Mouse (Mus musculus) bone marrow macrophage, adult 2 months (primary cell): Measurements from ENCODE around the gene Rbpms2. TPM values are rescaled to one million over a fixed set of nuclear protein-coding genes. Genes with fewer than 3 reads are reported as not detected.

Experiments used
- H3K27ac ChIP-seq: 2 replicates; pipeline ENCODE4 v1.5.1; 2012; ENCODE audit warnings: low read depth, low read length; ENCODE audit not compliant: insufficient read depth
- H3K4me1 ChIP-seq: 2 replicates; pipeline ENCODE4 v1.6.1; 2012; ENCODE audit warnings: low read length; ENCODE audit not compliant: control insufficient read depth, insufficient read depth
- H3K4me3 ChIP-seq: 2 replicates; pipeline ENCODE4 v1.5.1; 2012; ENCODE audit warnings: mild to moderate bottlenecking, low read length, moderate library complexity; ENCODE audit not compliant: insufficient read depth
- CTCF ChIP-seq: IDR thresholded peaks from 2 replicates; pipeline ENCODE4 v1.5.1; 2012; ENCODE audit warnings: low read depth, mild to moderate bottlenecking, low read length, moderate library complexity
- POLR2A ChIP-seq: IDR thresholded peaks from 2 replicates; pipeline ENCODE4 v1.6.1; 2012; ENCODE audit warnings: mild to moderate bottlenecking, low read depth, low read length, borderline replicate concordance
- polyA plus RNA-seq: library from polyadenylated mRNA; stranded (reverse); fragments of >200 nt; gene quantifications from 2 replicates; pipeline ENCODE4 v1.2.4, GENCODE M21; 2012; ENCODE audit not compliant: missing spikeins, insufficient read depth, insufficient read length

Rbpms2 gene
- polyA plus RNA-seq, 1 experiment = not detected

GRCm38 (mm10) chr9:65653741-65654140 is 24.3 kb downstream of the Rbpms2 start:
- TF ChIP-seq POLR2A = no peak
- Histone ChIP-seq H3K4me3 (no peak overlapping the region), H3K4me1 (peaks cover 6% of the 10 kb centered on the region), H3K27ac (no peak overlapping the region)

GRCm38 (mm10) chr9:65654700-65655237 is 25.3 kb downstream of the Rbpms2 start:
- H3K4me3 ChIP-seq = no peak overlapping the region
- H3K4me1 ChIP-seq = peaks cover 6% of the 10 kb centered on the region
- H3K27ac ChIP-seq = no peak overlapping the region
- no peak for TF ChIP-seq POLR2A
- no peak for TF ChIP-seq CTCF

GRCm38 (mm10) chr9:65655540-65655939 is 26.1 kb downstream of the Rbpms2 start:
- peaks cover 6% of the 10 kb centered on the region for H3K4me1 ChIP-seq
- H3K4me3 ChIP-seq = no peak overlapping the region
- no peak for TF ChIP-seq POLR2A
- TF ChIP-seq CTCF = no peak

GRCm38 (mm10) chr9:65657218-65657617 is 27.8 kb downstream of the Rbpms2 start:
- TF ChIP-seq POLR2A (no peak), CTCF (no peak)
- no peak overlapping the region for H3K4me3 ChIP-seq
- no peak overlapping the region for H3K27ac ChIP-seq
- H3K4me1 ChIP-seq = peaks cover 6% of the 10 kb centered on the region

More at GRCm38 (mm10) chr9:65655540-65655939, 26.1 kb downstream of the Rbpms2 start:
- no peak overlapping the region for H3K27ac ChIP-seq

DNA sequence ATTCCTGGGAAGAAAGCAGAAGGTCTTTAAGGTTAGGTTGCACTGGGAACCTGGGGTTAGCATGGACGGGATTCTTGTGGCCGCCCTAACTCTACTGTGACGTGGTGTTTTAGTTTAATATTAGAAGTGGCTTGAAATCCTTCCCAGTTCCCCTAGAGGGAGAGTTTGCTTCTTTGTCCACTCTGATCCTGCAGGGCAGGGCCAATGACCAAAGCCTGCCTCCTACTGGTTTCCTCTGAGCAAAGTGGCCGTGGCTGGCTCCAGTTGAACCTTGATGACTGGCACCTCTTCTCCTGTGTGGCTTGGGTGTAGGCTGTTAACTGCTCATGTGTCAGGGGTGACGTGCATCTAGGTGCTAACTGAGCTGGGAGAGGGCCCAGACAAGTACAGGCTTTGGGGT is 31.6 kb downstream of the Rbpms2 start:
- H3K4me1 ChIP-seq = no peaks in the 10 kb centered on the region
- TF ChIP-seq CTCF = no peak
- no peak for TF ChIP-seq POLR2A
- no peak overlapping the region for H3K4me3 ChIP-seq

DNA sequence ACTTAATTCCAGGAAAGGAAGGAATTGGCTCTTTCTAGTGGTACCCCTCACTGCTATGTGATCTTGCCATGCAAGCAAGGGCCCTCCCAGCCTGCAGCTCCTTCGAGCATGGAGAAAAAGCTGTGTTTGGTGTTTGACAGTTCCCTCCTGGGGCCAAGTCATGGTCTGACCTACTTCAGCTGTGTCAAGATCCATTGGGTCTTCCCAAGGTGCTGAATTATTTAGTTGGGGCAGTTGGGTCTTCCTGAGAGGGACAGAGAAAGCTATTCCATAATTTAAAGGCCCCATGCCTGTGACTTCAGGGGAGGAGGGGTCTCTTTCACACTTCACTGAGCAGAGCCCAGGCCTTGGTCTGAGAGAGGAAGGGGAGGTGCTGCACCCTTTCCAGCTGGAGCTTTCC is 32.0 kb downstream of the Rbpms2 start:
- H3K4me1 ChIP-seq = no peaks in the 10 kb centered on the region

More for the DNA sequence above, 31.6 kb downstream of the Rbpms2 start:
- no peak overlapping the region for H3K27ac ChIP-seq

GRCm38 (mm10) chr9:65664163-65664562 is 34.7 kb downstream of the Rbpms2 start:
- H3K4me3 ChIP-seq = no peak overlapping the region
- no peaks in the 10 kb centered on the region for H3K4me1 ChIP-seq
- TF ChIP-seq POLR2A = no peak
- peak; percentile 83 for TF ChIP-seq CTCF
- H3K27ac ChIP-seq = no peak overlapping the region

More for the DNA sequence above, 32.0 kb downstream of the Rbpms2 start:
- no peak overlapping the region for H3K27ac ChIP-seq
- TF ChIP-seq POLR2A (no peak), CTCF (no peak)
- no peak overlapping the region for H3K4me3 ChIP-seq

DNA sequence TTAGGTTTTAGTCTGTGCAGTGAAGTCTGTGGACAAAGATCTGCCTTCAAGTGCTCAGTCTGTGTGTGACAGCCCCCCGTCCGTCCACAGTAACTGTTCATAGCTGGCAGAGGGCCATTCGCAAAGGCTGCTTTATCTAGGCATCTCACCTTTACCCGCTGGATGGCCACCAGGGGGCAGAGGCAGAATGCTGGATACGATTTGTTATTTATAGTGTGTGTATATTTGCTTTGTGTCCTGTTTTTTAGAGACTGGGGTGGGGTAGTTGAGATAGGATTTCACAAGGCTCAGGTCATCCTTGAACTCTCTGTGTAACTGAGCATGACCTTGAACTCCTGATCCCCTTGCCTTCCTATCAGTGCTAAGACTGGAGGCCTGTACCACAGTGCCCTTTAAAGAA is 36.6 kb downstream of the Rbpms2 start:
- TF ChIP-seq POLR2A (no peak), CTCF (peak; percentile 54)
- no peak overlapping the region for H3K4me3 ChIP-seq
- H3K27ac ChIP-seq = no peak overlapping the region
- H3K4me1 ChIP-seq = no peaks in the 10 kb centered on the region

DNA sequence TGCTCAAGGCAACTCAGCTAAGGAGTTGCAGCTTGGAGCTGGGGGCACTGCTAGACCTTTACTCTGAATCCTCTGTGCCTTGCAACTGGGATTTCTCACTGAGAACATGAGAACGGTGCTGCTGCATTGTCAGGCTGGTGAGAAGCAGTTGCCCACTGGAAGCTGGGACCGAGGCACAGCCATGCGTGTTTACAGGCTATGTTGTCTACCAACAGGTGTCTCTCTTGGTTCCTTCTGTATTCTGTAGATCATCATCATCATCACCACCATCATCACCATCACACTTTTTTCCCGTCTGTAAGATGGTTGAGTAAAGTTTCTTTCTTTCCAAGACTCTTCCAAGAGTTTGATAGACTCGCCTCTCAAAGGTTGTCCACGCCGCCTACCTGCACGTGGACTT is 38.3 kb downstream of the Rbpms2 start, which contains the start of gene Oaz2:
Gene Oaz2, plus strand, starts transcription at position 301 of the 400 bp plus-strand sequence.
- Histone ChIP-seq H3K4me3 (no peak within 1 kb of the TSS), H3K27ac (no peak within 1 kb of the TSS), H3K4me1 (no peaks in the 10 kb centered on the region)
- TF ChIP-seq CTCF (no peak), POLR2A (no peak)

DNA sequence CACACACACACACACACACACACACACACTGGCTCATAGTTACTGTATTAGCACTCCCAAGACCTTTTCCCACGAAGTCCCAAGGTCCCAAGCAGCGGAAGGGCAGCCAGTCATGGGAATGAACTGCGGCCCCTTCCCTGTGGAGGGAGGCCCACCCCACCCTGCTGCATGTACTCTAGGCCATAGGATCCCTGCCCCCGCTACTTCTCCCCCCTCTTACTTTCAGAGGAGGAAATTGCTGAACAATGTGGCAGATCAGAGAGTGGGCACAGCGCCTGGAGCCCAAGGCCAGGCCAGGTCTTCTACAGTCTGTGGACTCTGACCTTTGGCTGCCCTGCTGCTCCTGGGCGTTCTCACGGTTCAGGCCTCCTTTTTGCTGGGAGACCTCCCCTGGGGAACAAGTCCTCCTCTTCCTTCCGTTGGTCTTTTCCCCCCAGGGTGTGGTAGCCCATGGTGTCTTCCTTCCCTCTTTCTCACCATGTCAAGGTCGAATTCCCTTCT is 42.0 kb downstream of the Rbpms2 start:
- TF ChIP-seq CTCF (no peak), POLR2A (no peak)
- Histone ChIP-seq H3K4me1 (peaks cover 10% of the 10 kb centered on the region), H3K4me3 (no peak overlapping the region), H3K27ac (no peak overlapping the region)
